Mouse (Mus musculus): ENCODE data around the gene Zfp580. TPM values are rescaled to one million over a fixed set of nuclear protein-coding genes. Genes with fewer than 3 reads are reported as not detected.

Zfp580 gene
- polyA plus RNA-seq, 1 experiment from 2014 or later = 17.8 TPM

DNA sequence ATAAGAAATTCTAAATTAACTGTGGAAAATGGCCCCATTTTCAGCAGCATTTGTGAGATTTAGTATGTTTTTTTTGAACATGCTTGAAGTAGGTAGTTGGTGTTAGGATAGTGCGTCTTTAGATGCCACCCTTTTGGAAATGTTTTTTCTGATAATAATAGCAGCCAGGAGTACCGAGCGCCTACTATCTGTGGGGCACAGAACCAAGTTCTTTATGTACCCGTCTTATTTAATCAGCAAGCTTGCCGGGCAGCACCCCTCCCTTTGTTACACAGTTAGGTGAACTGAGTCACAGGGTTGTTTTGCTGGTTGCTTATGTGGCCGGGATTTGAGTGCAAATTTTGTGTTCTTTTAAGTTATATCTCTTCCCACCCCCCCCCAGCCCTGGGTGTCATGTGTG is 29.9 kb downstream of the Zfp580 start:
- Histone ChIP-seq H3K4me3 (ENCODE audit: low read depth, low read length) (peak overlapping the region; percentile 81), H3K9me3 (replicated peaks; ENCODE audit: control insufficient read depth, low read length) (no peaks in the 10 kb centered on the region), H3K36me3 (ENCODE audit: control insufficient read depth, insufficient read depth, low read length) (peaks cover 20% of the 10 kb centered on the region; the same call in 1 of the 2 replicates), H3K27ac (ENCODE audit: low read depth, low read length) (peak overlapping the region; percentile 95), H3K4me1 (ENCODE audit: control insufficient read depth, insufficient read depth, low read length) (peaks cover 16% of the 10 kb centered on the region), H3K27me3 (ENCODE audit: control insufficient read depth, insufficient read depth, low read length) (no peaks in the 10 kb centered on the region), H3K9ac (ENCODE audit: low read depth, low read length) (peak overlapping the region; percentile 91), H3K4me2 (peak overlapping the region; percentile 70)
- 49% methylated on average over 6 of the region's 6 CpGs for WGBS (ENCODE audit: insufficient replicate concordance)
- no peak for ATAC-seq (replicated peaks; ENCODE audit: insufficient number of reproducible peaks, low FRiP score, low TSS enrichment)

DNA sequence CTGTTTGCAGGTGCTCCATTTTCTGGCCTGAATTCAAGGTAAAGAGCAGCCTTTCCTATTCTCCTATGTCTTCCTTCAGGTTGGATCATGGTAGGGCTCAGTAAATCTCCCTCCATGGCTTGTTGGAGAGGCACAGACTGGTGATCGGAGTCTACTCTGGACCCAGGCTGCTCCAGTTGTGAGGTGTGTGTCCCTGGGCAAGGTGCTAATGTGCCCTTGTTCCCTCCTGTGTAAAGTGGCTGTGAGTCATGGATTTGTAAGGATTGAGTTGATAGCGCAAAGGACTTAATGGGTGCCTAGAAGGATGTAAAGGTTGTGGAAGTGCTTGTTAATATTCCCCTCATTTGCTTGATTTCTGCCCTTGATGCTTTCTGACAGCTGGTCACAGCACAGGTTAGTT is 30.6 kb downstream of the Zfp580 start:
- no peaks in the 10 kb centered on the region for H3K27me3 ChIP-seq (ENCODE audit: control insufficient read depth, insufficient read depth, low read length)
- H3K36me3 ChIP-seq (ENCODE audit: control insufficient read depth, insufficient read depth, low read length) = peaks cover 17% of the 10 kb centered on the region; the same call in 1 of the 2 replicates
- H3K4me1 ChIP-seq (ENCODE audit: control insufficient read depth, insufficient read depth, low read length) = peaks cover 15% of the 10 kb centered on the region

DNA sequence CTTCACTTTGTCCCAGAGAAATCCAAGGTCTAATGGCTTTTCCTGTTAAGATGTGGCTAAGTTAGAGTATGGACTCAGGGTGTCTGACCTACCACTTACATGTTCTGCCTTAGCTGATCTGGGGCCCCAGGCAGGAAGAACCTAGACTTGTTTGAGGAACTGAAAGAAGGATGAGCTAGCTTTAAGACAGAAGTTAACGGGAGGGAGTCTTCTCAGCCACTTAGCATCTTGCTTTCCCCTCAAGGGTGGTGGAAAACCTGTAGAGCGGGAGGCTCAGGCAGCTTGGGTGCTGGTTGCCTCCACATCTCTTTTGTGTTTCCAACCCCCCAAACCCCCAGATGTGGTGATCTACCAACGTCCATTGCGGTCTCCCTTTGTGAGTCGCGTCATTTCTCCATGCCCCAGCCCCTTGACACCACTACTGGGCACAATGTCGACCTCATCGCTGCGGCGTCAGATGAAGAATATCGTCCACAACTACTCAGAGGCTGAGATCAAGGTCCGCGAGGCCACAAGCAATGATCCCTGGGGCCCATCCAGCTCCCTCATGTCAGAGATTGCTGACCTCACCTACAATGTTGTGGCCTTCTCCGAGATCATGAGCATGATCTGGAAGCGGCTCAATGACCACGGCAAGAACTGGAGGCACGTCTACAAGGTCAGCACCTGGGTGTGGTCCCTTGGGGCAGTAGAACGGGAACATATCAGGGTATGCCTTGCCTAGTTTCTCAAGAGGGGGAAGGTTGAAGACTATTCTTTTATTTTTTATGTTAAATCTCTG is 32.2 kb downstream of the Zfp580 start:
- Histone ChIP-seq H3K4me3 (ENCODE audit: low read depth, low read length) (no peak overlapping the region), H3K9me3 (replicated peaks; ENCODE audit: control insufficient read depth, low read length) (no peaks in the 10 kb centered on the region), H3K4me1 (ENCODE audit: control insufficient read depth, insufficient read depth, low read length) (peaks cover 15% of the 10 kb centered on the region), H3K9ac (ENCODE audit: low read depth, low read length) (no peak overlapping the region), H3K27ac (ENCODE audit: low read depth, low read length) (no peak overlapping the region), H3K27me3 (ENCODE audit: control insufficient read depth, insufficient read depth, low read length) (no peaks in the 10 kb centered on the region), H3K36me3 (ENCODE audit: control insufficient read depth, insufficient read depth, low read length) (peaks cover 13% of the 10 kb centered on the region; the same call in 1 of the 2 replicates), H3K4me2 (no peak overlapping the region)
- ATAC-seq (replicated peaks; ENCODE audit: insufficient number of reproducible peaks, low FRiP score, low TSS enrichment) = no peak
- WGBS (ENCODE audit: insufficient replicate concordance) = 92% methylated on average over 18 of the region's 18 CpGs

More for the DNA sequence above, 30.6 kb downstream of the Zfp580 start:
- 87% methylated on average over 2 of the region's 2 CpGs for WGBS (ENCODE audit: insufficient replicate concordance)
- Histone ChIP-seq H3K4me2 (peak overlapping the region; percentile 70), H3K9me3 (replicated peaks; ENCODE audit: control insufficient read depth, low read length) (no peaks in the 10 kb centered on the region), H3K4me3 (ENCODE audit: low read depth, low read length) (peak overlapping the region; percentile 81; the same call in 1 of the 2 replicates), H3K9ac (ENCODE audit: low read depth, low read length) (no peak overlapping the region), H3K27ac (ENCODE audit: low read depth, low read length) (no peak overlapping the region)
- ATAC-seq (replicated peaks; ENCODE audit: insufficient number of reproducible peaks, low FRiP score, low TSS enrichment) = no peak

DNA sequence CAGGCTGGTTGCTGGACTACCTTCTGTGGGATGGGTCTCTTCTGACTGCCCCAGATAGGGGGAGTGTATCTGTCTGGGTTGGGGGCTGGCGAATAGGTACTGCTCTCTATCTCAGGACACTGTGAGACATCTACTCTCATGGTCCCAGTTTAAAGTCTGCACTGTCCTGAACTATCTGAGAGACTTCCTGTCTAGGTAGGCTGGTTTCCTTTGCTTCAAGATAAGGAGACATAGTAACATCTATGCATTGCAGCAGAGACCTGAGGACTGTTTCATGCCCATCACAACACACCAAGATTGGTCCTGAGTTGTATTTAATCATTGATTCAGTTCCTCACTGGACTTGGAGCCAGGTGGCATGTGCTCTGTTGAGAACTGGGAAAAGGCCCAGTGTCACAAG is 34.2 kb downstream of the Zfp580 start:
- 68% methylated on average over 1 of the region's 1 CpGs for WGBS (ENCODE audit: insufficient replicate concordance)
- H3K4me3 ChIP-seq (ENCODE audit: low read depth, low read length) = no peak overlapping the region

DNA sequence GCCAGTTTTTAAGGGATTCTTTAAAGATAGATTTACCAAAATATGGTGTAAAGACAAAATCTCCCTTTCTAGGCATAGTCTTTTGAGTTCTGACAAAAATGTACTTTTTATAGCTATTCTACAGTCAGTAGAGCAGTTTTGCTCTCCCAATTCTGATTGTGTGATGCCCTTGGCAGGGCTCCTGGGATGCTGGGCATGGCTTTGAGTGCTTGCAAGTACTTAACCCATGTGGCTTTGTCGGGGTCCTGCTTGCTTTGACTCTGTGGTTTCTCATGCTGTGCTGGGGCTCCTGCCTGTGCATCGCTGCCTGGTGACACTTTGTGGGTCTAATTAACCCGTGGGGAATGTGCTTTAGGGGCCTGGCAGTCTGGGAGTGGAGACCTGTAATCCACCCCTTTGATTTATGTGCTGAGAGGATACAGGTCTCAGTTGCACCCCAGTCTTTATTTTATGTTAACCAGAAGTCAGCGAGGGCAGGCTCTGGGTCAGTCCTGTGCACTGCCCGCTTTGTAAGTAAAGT is 35.6 kb downstream of the Zfp580 start:
- no peak for ATAC-seq (replicated peaks; ENCODE audit: insufficient number of reproducible peaks, low FRiP score, low TSS enrichment)
- Histone ChIP-seq H3K9ac (ENCODE audit: low read depth, low read length) (no peak overlapping the region), H3K4me1 (ENCODE audit: control insufficient read depth, insufficient read depth, low read length) (peaks cover 5% of the 10 kb centered on the region; the same call in 1 of the 2 replicates), H3K36me3 (ENCODE audit: control insufficient read depth, insufficient read depth, low read length) (peaks cover 22% of the 10 kb centered on the region), H3K4me2 (no peak overlapping the region), H3K27ac (ENCODE audit: low read depth, low read length) (no peak overlapping the region), H3K4me3 (ENCODE audit: low read depth, low read length) (no peak overlapping the region), H3K27me3 (ENCODE audit: control insufficient read depth, insufficient read depth, low read length) (no peaks in the 10 kb centered on the region), H3K9me3 (replicated peaks; ENCODE audit: control insufficient read depth, low read length) (no peaks in the 10 kb centered on the region)
- WGBS (ENCODE audit: insufficient replicate concordance) = 89% methylated on average over 5 of the region's 5 CpGs

More for the DNA sequence above, 34.2 kb downstream of the Zfp580 start:
- Histone ChIP-seq H3K36me3 (ENCODE audit: control insufficient read depth, insufficient read depth, low read length) (peaks cover 18% of the 10 kb centered on the region; the same call in 1 of the 2 replicates), H3K4me2 (no peak overlapping the region), H3K9ac (ENCODE audit: low read depth, low read length) (no peak overlapping the region), H3K4me1 (ENCODE audit: control insufficient read depth, insufficient read depth, low read length) (peaks cover 15% of the 10 kb centered on the region), H3K27me3 (ENCODE audit: control insufficient read depth, insufficient read depth, low read length) (no peaks in the 10 kb centered on the region), H3K27ac (ENCODE audit: low read depth, low read length) (no peak overlapping the region), H3K9me3 (replicated peaks; ENCODE audit: control insufficient read depth, low read length) (no peaks in the 10 kb centered on the region)
- ATAC-seq (replicated peaks; ENCODE audit: insufficient number of reproducible peaks, low FRiP score, low TSS enrichment) = no peak

DNA sequence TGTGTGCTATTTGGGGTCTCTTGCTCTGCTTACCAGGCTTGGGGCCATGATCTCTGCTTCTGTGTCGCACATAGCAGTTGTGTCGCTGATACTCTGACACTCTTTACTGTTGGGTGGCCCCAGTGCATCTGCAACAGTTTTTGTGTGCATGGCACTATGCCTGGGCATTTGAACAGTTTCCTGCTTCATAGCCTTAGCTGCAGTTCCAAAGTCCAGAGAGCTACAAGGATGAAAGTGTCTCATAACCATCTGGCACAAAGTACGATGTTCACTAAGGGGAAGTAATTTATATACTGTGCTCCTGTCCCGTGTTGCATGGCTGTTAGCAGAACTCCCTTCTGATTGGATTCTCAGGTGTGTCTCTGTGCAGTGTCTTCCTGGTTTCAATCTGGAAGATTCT is 36.5 kb downstream of the Zfp580 start:
- Histone ChIP-seq H3K9ac (ENCODE audit: low read depth, low read length) (no peak overlapping the region), H3K4me2 (no peak overlapping the region), H3K27me3 (ENCODE audit: control insufficient read depth, insufficient read depth, low read length) (no peaks in the 10 kb centered on the region), H3K36me3 (ENCODE audit: control insufficient read depth, insufficient read depth, low read length) (peaks cover 25% of the 10 kb centered on the region), H3K9me3 (replicated peaks; ENCODE audit: control insufficient read depth, low read length) (no peaks in the 10 kb centered on the region), H3K4me1 (ENCODE audit: control insufficient read depth, insufficient read depth, low read length) (peaks cover 3% of the 10 kb centered on the region; the same call in 1 of the 2 replicates), H3K27ac (ENCODE audit: low read depth, low read length) (no peak overlapping the region), H3K4me3 (ENCODE audit: low read depth, low read length) (no peak overlapping the region)
- no peak for ATAC-seq (replicated peaks; ENCODE audit: insufficient number of reproducible peaks, low FRiP score, low TSS enrichment)
- 87% methylated on average over 4 of the region's 4 CpGs for WGBS (ENCODE audit: insufficient replicate concordance)

DNA sequence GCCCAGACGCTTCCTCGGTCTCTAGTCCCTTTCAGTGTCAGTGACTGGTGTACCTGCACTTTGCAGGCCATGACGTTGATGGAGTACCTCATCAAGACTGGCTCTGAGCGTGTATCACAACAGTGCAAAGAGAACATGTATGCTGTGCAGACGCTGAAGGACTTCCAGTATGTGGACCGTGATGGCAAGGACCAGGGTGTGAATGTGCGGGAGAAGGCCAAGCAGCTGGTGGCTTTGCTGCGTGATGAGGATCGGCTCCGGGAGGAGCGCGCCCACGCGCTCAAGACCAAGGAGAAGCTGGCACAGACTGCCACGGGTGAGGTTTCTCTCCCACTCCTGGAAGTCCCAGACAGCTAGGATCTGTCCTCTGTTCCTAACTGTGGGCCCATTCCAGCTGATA is 38.5 kb downstream of the Zfp580 start:
- no peak overlapping the region for H3K9ac ChIP-seq (ENCODE audit: low read depth, low read length)
- no peak overlapping the region for H3K27ac ChIP-seq (ENCODE audit: low read depth, low read length)
- H3K27me3 ChIP-seq (ENCODE audit: control insufficient read depth, insufficient read depth, low read length) = no peaks in the 10 kb centered on the region
- H3K4me3 ChIP-seq (ENCODE audit: low read depth, low read length) = no peak overlapping the region
- H3K4me1 ChIP-seq (ENCODE audit: control insufficient read depth, insufficient read depth, low read length) = 0 out of 2 replicates have a peak, but pooled peaks cover 3% of the 10 kb centered on the region
- no peak overlapping the region for H3K4me2 ChIP-seq
- ATAC-seq (replicated peaks; ENCODE audit: insufficient number of reproducible peaks, low FRiP score, low TSS enrichment) = no peak
- H3K9me3 ChIP-seq (replicated peaks; ENCODE audit: control insufficient read depth, low read length) = no peaks in the 10 kb centered on the region
- peaks cover 32% of the 10 kb centered on the region for H3K36me3 ChIP-seq (ENCODE audit: control insufficient read depth, insufficient read depth, low read length)
- 94% methylated on average over 15 of the region's 15 CpGs for WGBS (ENCODE audit: insufficient replicate concordance)

DNA sequence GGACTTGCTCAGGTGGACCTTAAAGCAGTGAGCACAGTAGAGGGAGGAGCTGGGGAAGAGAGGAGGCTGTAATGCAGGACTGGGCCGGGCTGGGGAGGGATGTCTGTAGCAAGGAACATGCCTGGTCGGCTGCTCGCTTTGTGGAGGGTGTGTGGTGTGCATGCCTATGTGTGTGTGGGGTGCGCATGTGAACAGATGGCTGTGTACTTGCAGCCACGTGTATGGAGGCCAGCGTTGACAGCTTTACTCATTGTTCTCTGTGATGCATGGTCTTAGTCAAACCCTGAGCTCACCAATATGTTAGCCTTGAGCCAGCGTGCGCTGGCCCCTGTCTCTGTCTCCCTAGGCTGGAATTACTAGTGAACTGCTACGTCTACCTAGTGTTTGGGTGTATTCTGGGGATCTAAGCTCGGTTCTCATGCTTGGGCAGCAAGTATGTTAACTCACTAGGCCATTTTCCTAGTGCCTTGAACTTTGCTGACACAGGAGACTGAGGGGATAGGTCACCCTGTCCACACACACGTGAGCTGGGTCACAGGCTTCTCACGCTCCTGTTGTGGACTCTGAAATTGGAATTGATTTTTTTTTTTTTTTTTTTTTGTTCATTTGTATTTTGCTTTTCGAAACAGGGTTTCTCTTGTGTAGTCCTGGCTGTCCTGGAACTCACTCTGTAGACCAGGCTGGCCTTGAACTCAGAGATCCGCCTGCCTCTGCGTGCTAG is 39.8 kb downstream of the Zfp580 start:
- 94% methylated on average over 15 of the region's 15 CpGs for WGBS (ENCODE audit: insufficient replicate concordance)

More for the DNA sequence above, 39.8 kb downstream of the Zfp580 start:
- H3K4me2 ChIP-seq = no peak overlapping the region
- H3K27ac ChIP-seq (ENCODE audit: low read depth, low read length) = no peak overlapping the region
- no peaks in the 10 kb centered on the region for H3K9me3 ChIP-seq (replicated peaks; ENCODE audit: control insufficient read depth, low read length)
- H3K4me3 ChIP-seq (ENCODE audit: low read depth, low read length) = no peak overlapping the region
- no peak overlapping the region for H3K9ac ChIP-seq (ENCODE audit: low read depth, low read length)
- no peak for ATAC-seq (replicated peaks; ENCODE audit: insufficient number of reproducible peaks, low FRiP score, low TSS enrichment)
- no peaks in the 10 kb centered on the region for H3K4me1 ChIP-seq (ENCODE audit: control insufficient read depth, insufficient read depth, low read length)
- H3K36me3 ChIP-seq (ENCODE audit: control insufficient read depth, insufficient read depth, low read length) = peaks cover 40% of the 10 kb centered on the region
- no peaks in the 10 kb centered on the region for H3K27me3 ChIP-seq (ENCODE audit: control insufficient read depth, insufficient read depth, low read length)
